Mouse (Mus musculus) MEL (cell line): ENCODE measurements around the gene 0610010K14Rik.

Experiments used
- CTCF ChIP-seq, 3 experiments: IDR thresholded peaks in 2 of 3; conservative IDR thresholded peaks in 1 of 3; 2 replicates each; pipeline ENCODE4 v1.5.1; 2011 to 2012; ENCODE audit warnings: low read length in 3 of 3, low read depth in 2 of 3, mild to moderate bottlenecking in 2 of 3, improper control_type of control experiment in 1 of 3, inconsistent platforms in 1 of 3, mixed read lengths in 1 of 3, moderate library complexity in 1 of 3; ENCODE audit not compliant: control insufficient read depth in 1 of 3, insufficient read depth in 1 of 3, poor library complexity in 1 of 3, severe bottlenecking in 1 of 3
- MAFK ChIP-seq: IDR thresholded peaks from 2 replicates; pipeline ENCODE4 v1.6.1; 2011; ENCODE audit warnings: low read depth, mild to moderate bottlenecking, low read length, improper control_type of control experiment, borderline replicate concordance
- MEF2A ChIP-seq: IDR thresholded peaks from 2 replicates; pipeline ENCODE4 v1.6.1; 2014; ENCODE audit warnings: low read depth, mild to moderate bottlenecking, inconsistent platforms, low read length, improper control_type of control experiment; ENCODE audit not compliant: poor library complexity, insufficient replicate concordance, severe bottlenecking; ENCODE audit errors: extremely low read depth
- NRF1 ChIP-seq: IDR thresholded peaks from 2 replicates; pipeline ENCODE4 v1.6.1; 2014; ENCODE audit warnings: low read depth, mild to moderate bottlenecking, inconsistent platforms, low read length, improper control_type of control experiment, moderate library complexity; ENCODE audit not compliant: poor library complexity, insufficient read depth, severe bottlenecking
- SMC3 ChIP-seq: IDR thresholded peaks from 2 replicates; pipeline ENCODE4 v1.6.1; 2011; ENCODE audit warnings: low read depth, low read length, improper control_type of control experiment
- TAL1 ChIP-seq: IDR thresholded peaks from 2 replicates; pipeline ENCODE4 v1.6.1; 2012; ENCODE audit warnings: mild to moderate bottlenecking, inconsistent platforms, low read length, moderate library complexity, mixed read lengths
- TCF12 ChIP-seq: IDR thresholded peaks from 2 replicates; pipeline ENCODE4 v1.6.1; 2014; ENCODE audit warnings: low read depth, mild to moderate bottlenecking, inconsistent platforms, low read length, improper control_type of control experiment, moderate library complexity

DNA sequence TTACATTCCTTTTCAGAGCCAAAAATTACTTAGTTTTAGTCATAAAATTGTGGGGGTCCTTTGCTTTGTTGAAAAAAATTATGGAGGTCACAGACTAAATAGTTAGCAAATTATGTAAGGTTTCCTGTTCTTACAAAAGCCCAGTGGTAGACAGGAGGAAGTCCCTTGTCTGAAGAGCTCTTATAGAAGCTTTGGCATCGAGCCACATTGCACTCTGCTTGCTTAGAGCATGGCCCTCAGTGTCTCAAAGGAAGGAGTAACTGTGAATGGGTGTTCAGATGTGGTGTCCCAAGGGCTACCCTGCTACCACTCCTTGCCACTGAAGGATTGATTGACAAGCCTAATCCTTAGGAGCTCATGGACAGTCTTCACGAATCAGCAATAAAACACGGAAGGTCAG, 42.7 kb upstream of the 0610010K14Rik start:
- TF ChIP-seq CTCF (IDR thresholded peaks at IDR 0.05 in 2 of 3, conservative IDR thresholded peaks at IDR 0.05 in 1 of 3; ENCODE audit: control insufficient read depth in 1 of 3, insufficient read depth in 1 of 3, low read depth in 2 of 3, low read length in 3 of 3, poor library complexity in 1 of 3, severe bottlenecking in 1 of 3), result no peak
- no peak for TF ChIP-seq MEF2A
- TF ChIP-seq NRF1, result no peak
- TF ChIP-seq SMC3, result no peak
- no peak for TF ChIP-seq MAFK
- TF ChIP-seq TAL1, result no peak
- TF ChIP-seq TCF12, result no peak
